In genomic region chr11:108204895-108205248, GRCm38 (mm10) we compare ENCODE assay signal across 23 mouse cellular contexts.
A peak's percentile ranks its signal among the peaks of the same experiment; 100 is the strongest.
DNase-seq lines count a peak whose midpoint lies in the region; ATAC-seq and TF ChIP-seq lines count a peak whose summit lies in the region.
"Had no signal": no experiment of that assay in that cellular context is flagged by ENCODE, and none has a peak within 500 bp of the region (broad histone marks: within the 10 kb centered on the region; RNA-seq: fewer than 3 reads in every experiment).

No protein-coding gene starts in this region.

- H3K9ac ChIP-seq in heart, embryonic 16.5 days (ENCODE audit: low read length): no peak overlapping the region
- peak overlapping the region; percentile 28 for H3K9ac ChIP-seq in CH12.LX (ENCODE audit: insufficient read depth, low read depth)
- H3K9ac ChIP-seq in forebrain, embryonic 14.5 days (ENCODE audit: low read length): no peak overlapping the region
- H3K9ac ChIP-seq in midbrain, embryonic 13.5 days (replicated peaks): no peak overlapping the region
- H3K9ac ChIP-seq: limb, embryonic 13.5 days; liver, embryonic 12.5 days had no signal

- H3K4me1 ChIP-seq in heart, embryonic 16.5 days (ENCODE audit: control insufficient read depth, insufficient read depth, low read length): peaks cover 22% of the 10 kb centered on the region
- peaks cover 36 to 97% of the 10 kb centered on the region in 2 experiments for H3K4me1 ChIP-seq in CH12.LX (ENCODE audit: control insufficient read depth in 1 of 2, insufficient read depth in 2 of 2)
- H3K4me1 ChIP-seq in forebrain, embryonic 14.5 days (ENCODE audit: control insufficient read depth, insufficient read depth, low read length): peaks cover 21% of the 10 kb centered on the region
- peaks cover 31% of the 10 kb centered on the region for H3K4me1 ChIP-seq in midbrain, embryonic 13.5 days (replicated peaks)

- in situ Hi-C loops in CH12.LX (cut with MboI; ENCODE audit: low pct_ligation_motif_present, low pct_unique_long_range_greater_than_20kb, low sequenced_read_pairs): loop anchor here (5.0 to 25.0 kb wide), 2 partner anchors 48 to 343 kb away; no protein-coding TSS in a partner anchor

- no peak for TF ChIP-seq RAD21 in CH12.LX (IDR thresholded peaks at IDR 0.05; ENCODE audit: low read depth, low read length)

- no peak for TF ChIP-seq CTCF in CH12.LX (conservative IDR thresholded peaks at IDR 0.05 in 1 of 2, IDR thresholded peaks at IDR 0.05 in 1 of 2; ENCODE audit: low read depth in 2 of 2, low read length in 2 of 2)

- 49% methylated on average over 5 of the region's 5 CpGs for WGBS in heart, embryonic 16.5 days
- WGBS in forebrain, embryonic 14.5 days: 9% methylated on average over 5 of the region's 5 CpGs
- 13% methylated on average over 5 of the region's 5 CpGs for WGBS in midbrain, embryonic 13.5 days

- H3K27ac ChIP-seq in heart, embryonic 16.5 days (ENCODE audit: low read length): peak overlapping the region; percentile 38; the same call in 1 of the 2 replicates
- H3K27ac ChIP-seq in CH12.LX (ENCODE audit: insufficient read depth, low read depth): peak overlapping the region; percentile 96; the same call in 1 of the 2 replicates
- H3K27ac ChIP-seq in forebrain, embryonic 14.5 days (ENCODE audit: low read depth, low read length): peak overlapping the region; percentile 44; the same call in 1 of the 2 replicates
- H3K27ac ChIP-seq in midbrain, embryonic 13.5 days: no peak overlapping the region
- H3K27ac ChIP-seq: embryonic facial prominence, embryonic 10.5 days; heart, adult 2 months; hindbrain, embryonic 10.5 days; limb, embryonic 13.5 days; liver, embryonic 12.5 days had no signal

- dilution Hi-C loops in CH12.LX (cut with MboI; ENCODE audit: extremely low pct_ligation_motif_present, extremely low pct_unique_long_range_greater_than_20kb, low sequenced_read_pairs): no loop called here

- no peak for ATAC-seq in heart, embryonic 16.5 days (replicated peaks; ENCODE audit: extremely low read depth, insufficient read depth, low FRiP score)
- peak; percentile 66 for ATAC-seq in forebrain, embryonic 14.5 days
- ATAC-seq in midbrain, embryonic 13.5 days: peak; percentile 56; the same call in 1 of the 2 replicates
- ATAC-seq: liver, embryonic 12.5 days had no signal

- no peaks in the 10 kb centered on the region for H3K27me3 ChIP-seq in heart, embryonic 16.5 days (ENCODE audit: control insufficient read depth, insufficient read depth, low read length)
- H3K27me3 ChIP-seq in CH12.LX (replicated peaks): no peaks in the 10 kb centered on the region
- no peaks in the 10 kb centered on the region for H3K27me3 ChIP-seq in forebrain, embryonic 14.5 days (replicated peaks; ENCODE audit: control insufficient read depth, insufficient read depth, low read length)
- 0 out of 2 replicates have a peak, but pooled peaks cover 3% of the 10 kb centered on the region for H3K27me3 ChIP-seq in midbrain, embryonic 13.5 days
- H3K27me3 ChIP-seq: limb, embryonic 13.5 days; liver, embryonic 12.5 days had no signal

- no peak for TF ChIP-seq POLR2A in CH12.LX (IDR thresholded peaks at IDR 0.05; ENCODE audit: low read depth, low read length)

- intact Hi-C loops in heart, postnatal 36 days (cut with DNase I): no loop called here
- intact Hi-C loops in left cerebral cortex, postnatal 36 days (cut with DNase I): no loop called here

- H3K79me2 ChIP-seq in CH12.LX (replicated peaks; ENCODE audit: control insufficient read depth, extremely low read depth, insufficient read depth, poor library complexity, severe bottlenecking): peaks cover 30% of the 10 kb centered on the region

- H3K36me3 ChIP-seq in heart, embryonic 16.5 days (ENCODE audit: control insufficient read depth, insufficient read depth): no peaks in the 10 kb centered on the region
- peaks cover 3 to 25% of the 10 kb centered on the region in 2 experiments for H3K36me3 ChIP-seq in CH12.LX (replicated peaks in 1 of 2; ENCODE audit: control insufficient read depth in 1 of 2, insufficient read depth in 1 of 2, low read length in 1 of 2)
- H3K36me3 ChIP-seq in forebrain, embryonic 14.5 days (ENCODE audit: control insufficient read depth, insufficient read depth, low read length): no peaks in the 10 kb centered on the region
- no peaks in the 10 kb centered on the region for H3K36me3 ChIP-seq in midbrain, embryonic 13.5 days
- H3K36me3 ChIP-seq: embryonic facial prominence, embryonic 10.5 days; hindbrain, embryonic 10.5 days; limb, embryonic 13.5 days; liver, embryonic 12.5 days had no signal

- no peak overlapping the region for H3K4me3 ChIP-seq in heart, embryonic 16.5 days (ENCODE audit: low read length)
- no peak overlapping the region for H3K4me3 ChIP-seq in CH12.LX (replicated peaks in 1 of 3; ENCODE audit: low read depth in 2 of 3, low read length in 2 of 3, poor library complexity in 1 of 3)
- no peak overlapping the region for H3K4me3 ChIP-seq in forebrain, embryonic 14.5 days (ENCODE audit: low read depth, low read length)
- no peak overlapping the region for H3K4me3 ChIP-seq in midbrain, embryonic 13.5 days (replicated peaks)
- H3K4me3 ChIP-seq: embryonic facial prominence, embryonic 10.5 days; heart, adult 2 months; hindbrain, embryonic 10.5 days; layer of hippocampus, adult 2 months; limb, embryonic 13.5 days; liver, embryonic 12.5 days had no signal

- no peak overlapping the region for H3K4me2 ChIP-seq in heart, embryonic 16.5 days (ENCODE audit: low read depth, low read length)
- peak overlapping the region; percentile 64 for H3K4me2 ChIP-seq in CH12.LX (ENCODE audit: insufficient read depth, low read depth, poor library complexity, severe bottlenecking)
- H3K4me2 ChIP-seq in forebrain, embryonic 14.5 days (ENCODE audit: low read length): no peak overlapping the region
- no peak overlapping the region for H3K4me2 ChIP-seq in midbrain, embryonic 13.5 days (replicated peaks)
- H3K4me2 ChIP-seq: limb, embryonic 13.5 days; liver, embryonic 12.5 days had no signal

- DNase-seq in heart, postnatal 36 days: no peak
- DNase-seq in CH12.LX (ENCODE audit: extremely low read depth): no peak
- DNase-seq in forebrain, embryonic 14.5 days (ENCODE audit: low spot score): peak; percentile 66
- DNase-seq in layer of hippocampus, postnatal 25 days (ENCODE audit: extremely low spot score in 1 of 2, low spot score in 1 of 2): no peak
- no peak for DNase-seq in left cerebral cortex, postnatal 36 days (ENCODE audit: low spot score in 2 of 2)
- DNase-seq in kidney, adult 18-20 months: no peak
- DNase-seq: cerebellum, adult 11-12 months; gastrocnemius, postnatal 25 days; heart, adult 2 months; kidney, postnatal 25 days; layer of hippocampus, postnatal 36 days; lung, adult 18-20 months; lung, postnatal 10 days; right cerebral cortex, postnatal 14 days; spleen, adult 18-20 months; thymus, postnatal 14 days had no signal

- no peaks in the 10 kb centered on the region for H3K9me3 ChIP-seq in heart, embryonic 16.5 days (replicated peaks; ENCODE audit: control insufficient read depth, low read length)
- no peaks in the 10 kb centered on the region for H3K9me3 ChIP-seq in CH12.LX (replicated peaks; ENCODE audit: low read length)
- no peaks in the 10 kb centered on the region for H3K9me3 ChIP-seq in forebrain, embryonic 14.5 days (replicated peaks; ENCODE audit: control insufficient read depth, low read length)
- H3K9me3 ChIP-seq in midbrain, embryonic 13.5 days: no peaks in the 10 kb centered on the region
- H3K9me3 ChIP-seq: embryonic facial prominence, embryonic 10.5 days; hindbrain, embryonic 10.5 days; limb, embryonic 13.5 days; liver, embryonic 12.5 days had no signal

- peak; percentile 60; the same call in 1 of the 2 replicates for TF ChIP-seq EP300 in CH12.LX (IDR thresholded peaks at IDR 0.05; ENCODE audit: low read length)

TF ChIP-seq in CH12.LX, 34 proteins besides CTCF, POLR2A, EP300 and RAD21:
- TF ChIP-seq MAFK (IDR thresholded peaks at IDR 0.05; ENCODE audit: insufficient replicate concordance, low read length): peak; percentile 47; the same call in 1 of the 2 replicates
- TF ChIP-seq IRF4 (IDR thresholded peaks at IDR 0.05; ENCODE audit: low read depth, low read length): 0 out of 2 replicates have a peak, but pooled peaks have one; percentile 69
- no peak for TF ChIP-seq CHD1 (IDR thresholded peaks at IDR 0.05; ENCODE audit: low read depth, low read length)
- TF ChIP-seq MEF2A (IDR thresholded peaks at IDR 0.05; ENCODE audit: borderline replicate concordance, low read depth, low read length): peak; percentile 83
- TF ChIP-seq PAX5 (IDR thresholded peaks at IDR 0.05; ENCODE audit: low read length): no peak
- TF ChIP-seq ETS1 (conservative IDR thresholded peaks at IDR 0.05; ENCODE audit: low read depth, low read length): peak; percentile 67
- TF ChIP-seq TCF12 (IDR thresholded peaks at IDR 0.05; ENCODE audit: low read depth, low read length): 0 out of 2 replicates have a peak, but pooled peaks have one; percentile 11
